Mouse (Mus musculus) ES-Bruce4 (cell line): ENCODE results near the gene Dmbx1.

Experiments
- CTCF ChIP-seq: IDR thresholded peaks from one replicate; pipeline ENCODE4 v1.8.1; 2011; ENCODE audit warnings: low read depth, low read length
- EP300 ChIP-seq: IDR thresholded peaks from 2 replicates; pipeline ENCODE4 v1.6.1; 2011; ENCODE audit warnings: low read depth, low read length; ENCODE audit not compliant: insufficient read depth
- POLR2A ChIP-seq: IDR thresholded peaks from one replicate; pipeline ENCODE4 v1.8.1; 2011; ENCODE audit warnings: low read length; ENCODE audit not compliant: insufficient read depth

DNA sequence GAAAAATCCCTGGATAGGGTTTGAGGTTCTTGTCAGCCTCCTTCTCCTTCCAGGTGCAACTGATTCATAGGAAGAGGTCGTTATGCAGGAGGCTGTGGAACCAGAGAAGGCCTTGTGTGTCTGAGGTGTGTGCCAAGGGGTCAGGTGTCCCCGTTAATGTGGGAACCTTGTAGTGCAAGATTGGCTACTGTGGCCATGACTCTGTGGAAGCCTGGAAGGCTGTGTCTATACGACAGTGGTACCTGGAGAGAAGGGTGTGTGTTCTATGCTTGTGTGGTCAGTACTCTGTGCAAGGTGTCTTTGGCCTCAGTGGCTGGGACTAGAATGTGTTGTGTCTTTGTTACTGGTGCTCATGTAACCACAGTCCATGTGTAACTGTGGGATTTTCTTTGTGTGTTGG, 955 bp upstream of the Dmbx1 start:
- TF ChIP-seq POLR2A (no peak), CTCF (no peak), EP300 (no peak)
